Mouse (Mus musculus) kidney, postnatal 4 days (tissue): ENCODE results near the gene Mafg.

ENCODE experiments used
- DNase-seq, 2 experiments: peaks; one replicate each; pipeline ENCODE4 v3.0.0; 2021; ENCODE audit warnings: mixed read lengths in 2 of 2

The Mafg gene

DNA sequence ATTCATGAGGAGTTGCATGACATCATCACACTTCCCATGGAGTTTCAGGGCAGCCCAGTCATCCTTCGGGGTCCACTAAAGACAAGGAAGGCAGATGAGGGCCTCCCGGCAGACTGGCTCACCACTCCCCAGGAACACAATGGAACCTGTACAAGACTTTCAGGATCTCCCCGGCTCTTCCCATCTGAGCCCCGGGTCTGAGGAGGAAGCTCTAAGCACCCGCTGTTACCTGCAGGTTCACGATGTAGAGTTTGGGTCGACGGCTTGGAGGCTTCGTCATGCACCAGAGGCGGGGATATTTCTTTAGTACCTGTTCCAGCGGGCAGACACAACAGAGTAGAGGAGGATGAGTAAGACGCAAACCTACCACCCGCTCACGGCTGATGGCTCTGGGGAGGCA lies 13.2 kb downstream of the Mafg start:
- no peak for DNase-seq

DNA sequence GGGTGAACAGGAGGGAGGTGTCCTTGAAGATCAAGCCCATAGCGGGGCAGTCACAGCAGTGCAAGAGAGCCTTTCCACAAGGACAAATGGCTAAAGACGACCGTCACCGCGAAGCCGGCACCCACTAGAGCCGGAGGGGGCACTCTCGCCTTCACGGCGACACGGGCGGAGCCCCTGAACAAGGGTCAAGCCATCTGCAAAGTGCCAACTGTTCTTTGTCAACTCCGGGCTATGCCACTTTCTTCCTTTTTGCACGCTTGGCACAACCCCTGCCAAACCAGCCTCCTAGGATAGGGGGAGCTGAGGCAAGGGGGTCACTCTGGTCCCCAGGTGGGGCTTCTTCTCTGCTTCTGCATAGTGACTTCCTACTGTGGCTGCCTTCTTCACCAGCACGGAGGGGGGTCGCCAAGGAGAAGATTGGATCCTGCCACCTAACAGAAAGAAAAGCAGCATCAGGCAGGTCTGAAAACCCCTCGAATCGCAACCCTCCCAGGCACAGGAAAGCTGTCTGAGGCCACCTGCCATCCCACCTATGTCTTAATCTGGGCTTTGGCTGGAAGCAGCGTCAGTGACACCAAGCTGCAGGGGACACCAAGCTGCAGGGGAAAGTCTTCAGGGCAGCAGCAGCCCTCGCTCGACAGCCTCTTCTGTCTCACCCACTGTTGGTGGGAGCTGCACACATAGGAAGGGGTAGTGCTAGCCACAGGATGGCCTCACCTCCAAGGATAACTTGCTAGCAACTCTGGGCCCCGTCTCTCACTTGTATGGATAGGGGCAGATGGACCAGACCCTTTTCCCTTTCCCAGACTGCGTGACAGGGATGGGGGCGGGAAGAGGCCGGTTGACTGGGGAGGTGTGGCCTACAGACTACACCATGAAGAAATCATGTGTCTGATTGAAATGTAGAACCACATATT lies 14.5 kb downstream of the Mafg start:
- DNase-seq = no peak

DNA sequence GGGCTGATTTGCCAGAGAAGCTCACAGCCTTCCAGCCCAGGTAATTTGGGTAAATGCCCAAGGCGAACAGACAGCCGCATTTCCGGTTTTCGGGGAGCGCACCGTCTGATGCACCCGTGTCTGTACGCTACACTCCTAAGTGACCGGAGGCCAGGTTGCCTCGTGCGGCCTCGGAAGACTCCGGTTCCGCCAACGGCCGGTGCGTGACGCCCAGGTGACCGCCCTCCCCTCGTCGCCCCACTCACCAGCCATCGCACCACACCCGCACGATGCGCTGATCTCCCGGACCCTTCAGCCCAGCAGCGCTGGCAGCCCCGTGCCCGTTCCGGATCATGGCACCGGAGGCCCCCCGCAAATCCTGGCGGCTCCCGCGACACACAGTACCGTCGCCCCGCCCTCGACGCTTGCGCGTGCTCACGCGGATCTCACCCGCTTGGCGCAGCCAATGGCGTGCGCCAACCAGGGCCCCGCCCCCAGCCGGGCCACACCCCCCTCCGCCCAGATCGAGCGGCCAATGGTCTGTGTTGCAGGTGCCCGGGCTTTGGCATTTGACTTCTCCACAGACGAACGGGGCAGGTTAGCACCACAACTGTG lies 15.8 kb downstream of the Mafg start, which contains the start of gene Pcyt2:
Pcyt2 (minus strand) TSS at position 418 of the 594 bp plus-strand sequence.
- peak; percentile 94 to 96 for DNase-seq

DNA sequence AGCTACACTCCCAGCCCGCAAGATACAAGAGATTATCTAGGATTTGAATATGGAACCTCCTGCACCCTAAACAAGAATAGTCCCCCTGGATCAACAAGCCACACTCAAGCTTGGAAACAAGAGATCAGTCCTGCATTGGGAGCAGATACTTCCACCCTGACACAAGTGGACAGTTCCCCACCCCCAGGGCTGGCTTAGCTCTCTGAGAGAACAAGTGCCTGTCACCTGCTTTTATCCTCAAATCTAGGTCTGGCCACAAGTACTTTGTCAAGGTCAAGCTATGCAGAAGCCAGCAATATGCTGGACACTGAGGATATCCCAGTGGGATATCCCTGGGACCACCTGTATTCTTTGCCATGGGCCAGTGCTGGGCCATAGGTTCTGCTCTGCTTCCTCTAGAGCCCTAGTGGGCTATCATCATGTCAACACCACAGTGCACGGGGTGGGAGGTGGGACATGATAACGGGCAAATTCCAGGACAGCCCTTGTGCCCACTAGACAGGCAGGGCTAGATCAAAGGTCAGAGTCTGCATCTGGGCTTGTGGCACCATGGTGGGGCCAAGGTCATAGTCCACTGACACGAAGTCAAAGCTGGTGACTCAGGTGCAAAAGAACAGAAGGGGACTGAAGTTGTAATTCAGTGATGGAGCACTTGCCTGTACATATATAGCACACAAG lies 16.6 kb downstream of the Mafg start:
- peak in 1 of 2 experiments; percentile 37 for DNase-seq

DNA sequence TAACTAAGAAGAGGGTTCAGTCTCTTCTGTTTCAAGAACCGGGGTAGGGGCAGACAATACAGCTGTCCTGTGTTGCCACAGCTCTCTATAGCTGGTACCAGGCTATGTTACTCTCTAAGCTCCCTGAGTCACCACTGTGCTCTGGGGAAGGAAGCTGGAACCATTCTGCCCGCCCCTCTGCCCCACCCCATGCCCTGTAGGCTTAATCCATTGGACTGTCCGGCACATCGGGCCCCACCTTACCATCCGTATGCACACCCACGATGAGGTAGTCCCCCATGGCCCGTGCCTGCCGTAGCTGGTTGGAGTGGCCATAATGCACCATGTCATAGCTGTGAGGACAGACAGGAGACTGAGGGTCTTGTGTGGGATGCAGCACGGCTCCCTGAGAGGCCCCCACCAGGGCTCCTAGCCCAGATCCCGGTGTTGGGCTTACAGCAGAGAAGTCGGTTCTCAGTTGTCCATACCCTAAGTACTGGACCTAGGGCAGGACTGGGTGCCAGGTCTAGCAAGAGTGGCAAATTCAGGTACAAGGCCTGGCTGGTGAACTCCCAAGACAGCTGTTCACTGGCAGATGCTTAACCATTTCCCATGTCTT lies 17.7 kb downstream of the Mafg start:
- DNase-seq = no peak

DNA sequence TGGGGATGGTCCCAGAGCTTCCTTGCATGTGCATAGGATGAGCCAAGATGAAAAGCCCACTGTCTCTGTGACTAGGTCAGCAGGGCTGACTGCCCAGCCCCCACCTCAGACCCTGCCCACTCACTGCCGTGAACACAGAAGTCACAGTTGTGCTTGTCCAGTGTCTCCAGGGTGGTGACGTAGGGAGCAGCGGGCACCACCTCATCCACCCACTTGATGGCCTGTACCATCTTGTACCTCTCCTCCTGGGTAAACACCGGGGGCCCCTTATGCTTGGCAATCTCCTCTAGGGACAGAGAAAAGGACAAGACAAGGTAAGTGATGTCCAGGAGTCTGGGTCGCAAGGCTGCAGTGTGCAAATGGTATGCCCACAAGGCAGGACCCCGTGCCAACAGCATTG lies 18.2 kb downstream of the Mafg start:
- DNase-seq = no peak

DNA sequence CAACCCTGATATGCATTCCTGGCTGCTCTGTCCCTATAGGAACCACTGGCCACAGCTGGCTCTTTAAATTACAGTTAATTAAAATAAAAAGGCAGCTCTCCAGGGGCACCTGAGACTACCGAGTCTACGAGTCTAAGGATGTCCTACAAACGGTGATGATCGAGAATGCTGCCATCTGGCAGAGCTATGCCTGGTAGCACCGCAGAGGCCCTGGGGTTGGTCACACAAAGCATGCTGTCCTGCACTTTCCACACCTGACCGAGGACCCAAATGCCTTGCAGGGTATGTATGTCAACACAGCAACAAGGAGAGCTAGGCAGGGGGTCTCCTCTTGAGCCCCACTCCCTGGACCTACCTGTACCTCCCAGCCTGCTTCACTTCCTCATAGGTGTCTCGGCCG lies 19.4 kb downstream of the Mafg start:
- DNase-seq = no peak

DNA sequence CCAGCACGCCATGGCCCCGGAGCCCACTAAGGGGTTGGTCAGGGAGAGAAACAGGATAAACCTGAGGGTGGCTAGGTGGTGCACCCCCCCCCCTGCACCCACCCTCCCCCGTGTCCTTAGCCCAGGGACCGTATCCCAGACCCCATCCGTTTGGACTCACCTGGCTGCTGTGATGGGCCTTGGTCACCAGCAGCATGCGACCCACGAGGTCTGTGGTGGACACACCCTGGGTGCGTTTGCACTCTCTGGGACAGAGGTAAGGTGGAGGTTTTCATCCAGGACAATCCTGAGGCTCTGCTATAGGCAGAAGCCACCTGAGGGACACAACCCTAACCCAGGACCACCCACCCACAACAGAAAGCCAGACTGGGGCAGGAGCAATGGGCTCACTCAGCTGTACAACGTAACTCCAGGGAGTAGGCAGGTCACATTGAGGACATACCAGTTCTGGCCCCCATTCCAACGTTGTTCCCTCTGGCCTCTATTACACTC lies 19.9 kb downstream of the Mafg start:
- no peak for DNase-seq

DNA sequence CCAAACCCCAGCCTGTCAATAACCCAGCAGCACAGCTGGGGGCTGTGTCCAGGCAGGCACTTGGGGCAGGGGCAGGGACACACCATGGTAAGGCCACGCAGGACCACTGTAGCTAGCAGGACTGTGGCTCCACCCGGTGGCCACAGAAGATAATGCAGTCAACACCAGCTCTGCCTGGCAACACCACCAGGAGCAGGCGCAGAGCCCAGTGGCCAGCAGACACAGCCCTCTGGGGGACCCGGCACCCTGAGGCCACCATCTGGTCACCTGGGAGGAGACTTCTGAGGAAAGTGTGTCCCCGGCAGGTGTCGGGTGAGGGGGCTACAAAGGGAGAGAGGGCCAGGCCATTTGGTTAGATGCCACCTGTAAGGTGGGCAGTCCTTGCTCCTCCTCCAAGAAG lies 20.6 kb downstream of the Mafg start:
- DNase-seq = peak; percentile 86 to 89

DNA sequence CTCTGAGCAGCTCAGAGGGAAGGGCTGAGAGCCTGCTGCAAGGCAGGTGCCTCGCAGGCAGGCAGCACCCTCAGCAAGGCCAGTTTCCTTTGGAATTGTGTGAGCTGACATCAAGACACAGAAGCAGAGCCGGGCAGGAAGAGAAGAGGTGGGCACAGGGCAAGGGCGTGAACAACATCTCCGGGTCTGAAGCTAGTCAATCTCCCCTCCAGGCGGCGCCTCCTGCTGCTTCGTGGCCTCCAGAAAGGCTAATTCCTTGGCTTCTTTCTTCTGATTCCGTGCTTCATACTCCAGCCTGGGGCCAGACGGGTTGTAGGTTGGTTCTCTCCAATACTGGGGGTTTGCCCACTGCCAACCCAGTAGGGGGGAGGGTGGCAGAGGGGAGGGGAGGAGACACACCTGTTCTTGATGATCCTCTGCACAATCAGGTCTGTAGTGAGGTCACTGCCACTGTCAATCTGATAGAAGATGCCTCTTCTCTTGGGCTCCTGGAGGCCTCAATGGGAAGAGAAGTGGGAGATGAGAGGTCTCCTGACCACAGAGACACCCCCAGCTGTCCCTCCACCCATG lies 22.8 kb downstream of the Mafg start:
- no peak for DNase-seq

DNA sequence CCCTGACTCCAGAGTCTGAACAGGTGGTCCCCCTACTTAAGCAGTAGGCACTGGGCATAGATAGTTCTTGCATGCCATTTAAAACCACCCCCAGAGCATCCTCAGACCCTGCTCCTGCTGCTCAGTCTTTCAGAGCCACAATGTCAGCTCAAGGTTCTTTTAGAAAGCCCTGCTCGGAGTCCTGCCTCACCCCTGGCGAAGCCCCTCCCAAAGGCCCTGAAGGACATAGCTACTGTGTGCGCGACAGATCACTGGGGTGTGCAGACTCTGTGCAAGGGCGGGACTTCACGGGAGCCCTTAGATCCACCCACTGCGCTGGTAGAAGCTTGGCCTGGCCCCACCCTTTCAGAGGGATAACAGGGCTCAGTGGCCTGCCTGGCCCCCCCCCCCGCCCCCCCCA lies 24.1 kb downstream of the Mafg start:
- DNase-seq = peak; percentile 56 to 64

DNA sequence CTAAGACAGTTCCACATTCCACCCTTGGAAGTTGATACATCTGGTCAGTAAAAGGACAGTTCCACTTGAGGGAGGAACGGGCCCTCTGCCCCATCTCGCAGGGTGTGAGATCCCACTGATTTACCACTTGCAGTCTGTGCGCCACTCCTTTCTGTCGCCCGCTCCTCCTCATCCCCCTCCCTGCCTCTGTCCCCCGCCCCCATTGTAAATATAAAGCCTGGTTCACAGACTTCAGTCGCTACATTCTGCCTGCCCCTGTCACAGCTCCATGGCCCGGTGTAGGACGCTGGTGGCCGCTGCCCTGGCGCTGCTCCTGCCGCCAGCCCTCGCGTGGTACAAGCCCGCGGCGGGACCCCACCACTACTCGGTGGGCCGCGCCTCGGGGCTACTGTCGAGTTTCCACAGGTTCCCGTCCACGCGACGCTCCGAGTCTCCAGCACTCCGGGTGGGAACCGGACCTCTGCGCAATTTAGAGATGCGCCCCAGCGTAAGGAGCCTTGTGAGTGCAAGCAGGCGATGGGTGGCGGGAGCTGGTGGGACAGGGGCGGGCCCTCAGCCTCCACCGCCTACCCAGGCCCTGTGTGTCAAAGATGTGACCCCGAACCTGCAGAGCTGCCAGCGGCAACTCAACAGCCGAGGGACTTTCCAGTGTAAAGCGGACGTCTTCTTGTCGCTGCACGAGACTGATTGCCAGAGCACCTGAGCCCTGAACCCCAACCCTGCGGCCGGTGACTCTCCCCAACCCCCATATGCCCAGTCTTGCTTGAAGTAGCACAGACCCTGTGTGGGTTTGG lies 25.0 kb downstream of the Mafg start, which contains the start of gene Npb:
Npb (plus strand) TSS at position 237 of the 794 bp plus-strand sequence.
- DNase-seq = peak in 1 of 2 experiments; percentile 45

DNA sequence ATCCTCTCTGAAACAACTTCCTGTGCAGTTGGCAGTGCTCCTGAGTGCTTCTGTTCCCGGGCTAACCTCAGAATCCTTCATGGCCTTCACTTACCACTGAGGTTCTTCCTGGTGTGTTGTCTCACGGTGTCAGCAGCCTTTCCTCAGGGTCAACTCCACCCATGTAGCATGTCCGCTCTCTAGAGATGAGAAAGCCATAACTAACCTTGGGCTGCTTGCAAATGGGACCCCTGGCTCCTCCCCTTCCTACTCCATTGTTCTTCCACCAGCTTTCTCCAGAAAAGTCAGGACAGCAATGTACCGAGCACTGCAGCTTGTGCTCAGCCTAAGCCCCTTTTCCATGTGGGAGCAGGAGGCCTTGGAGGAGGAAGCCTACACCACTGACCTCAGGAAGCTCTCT lies 26.6 kb downstream of the Mafg start:
- DNase-seq = no peak

DNA sequence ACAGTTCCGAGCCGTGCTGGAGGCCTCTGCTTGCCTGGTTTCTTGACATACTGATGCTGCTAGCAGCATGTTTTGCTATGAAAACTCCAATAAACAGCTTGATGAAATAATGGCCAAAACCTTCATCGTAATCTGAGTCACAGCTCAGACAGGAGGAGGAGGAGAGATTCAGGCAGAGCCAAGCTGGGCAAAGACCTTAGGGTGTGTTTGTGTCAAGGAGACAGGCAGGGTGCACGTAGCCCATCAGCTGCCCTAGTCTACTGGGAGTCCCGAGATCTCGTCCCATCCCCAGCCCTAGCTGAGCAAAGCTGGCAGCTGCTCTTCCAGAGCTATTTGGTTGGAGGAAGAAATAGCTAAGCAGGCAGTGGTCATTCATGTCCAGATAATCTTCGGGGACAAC lies 27.7 kb downstream of the Mafg start:
- DNase-seq = no peak

DNA sequence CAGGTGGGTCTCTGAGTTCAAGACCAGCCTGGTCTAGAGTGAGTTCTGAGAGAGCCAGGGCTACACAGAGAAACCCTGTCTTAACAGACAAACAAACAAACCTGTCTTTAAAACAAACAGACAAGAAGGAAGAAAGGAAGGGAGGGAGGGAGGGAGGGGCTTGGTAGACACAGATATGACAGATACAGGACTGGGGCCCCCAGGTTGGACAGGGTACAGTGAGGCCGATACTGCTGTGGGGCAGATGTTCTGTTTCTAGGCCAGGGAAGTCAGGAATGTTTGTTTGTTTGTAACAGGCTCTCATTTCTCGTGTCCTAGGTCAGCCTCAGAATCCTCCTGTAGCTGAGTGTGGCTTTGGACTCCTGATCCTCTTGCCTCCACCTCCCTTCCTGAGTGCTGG lies 29.9 kb downstream of the Mafg start:
- no peak for DNase-seq

DNA sequence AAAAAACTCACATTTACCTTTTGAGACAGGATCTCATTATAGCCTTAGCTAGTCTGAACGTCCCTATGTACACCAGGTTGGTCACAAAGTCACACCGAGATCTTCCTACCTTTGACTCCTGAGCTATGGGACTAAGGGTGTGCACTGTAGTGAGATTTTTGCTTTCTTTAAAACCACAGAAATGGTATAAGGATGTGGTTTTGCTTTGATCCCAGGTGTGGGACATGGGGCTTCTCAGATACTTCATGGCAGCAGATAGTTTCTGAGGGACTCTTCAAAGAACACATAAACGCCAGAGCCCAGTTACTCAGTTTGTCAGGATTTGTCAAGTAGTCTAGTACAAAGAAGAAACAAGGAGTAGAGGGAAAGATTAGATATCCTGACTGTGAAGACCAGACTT lies 32.7 kb downstream of the Mafg start:
- DNase-seq = no peak

DNA sequence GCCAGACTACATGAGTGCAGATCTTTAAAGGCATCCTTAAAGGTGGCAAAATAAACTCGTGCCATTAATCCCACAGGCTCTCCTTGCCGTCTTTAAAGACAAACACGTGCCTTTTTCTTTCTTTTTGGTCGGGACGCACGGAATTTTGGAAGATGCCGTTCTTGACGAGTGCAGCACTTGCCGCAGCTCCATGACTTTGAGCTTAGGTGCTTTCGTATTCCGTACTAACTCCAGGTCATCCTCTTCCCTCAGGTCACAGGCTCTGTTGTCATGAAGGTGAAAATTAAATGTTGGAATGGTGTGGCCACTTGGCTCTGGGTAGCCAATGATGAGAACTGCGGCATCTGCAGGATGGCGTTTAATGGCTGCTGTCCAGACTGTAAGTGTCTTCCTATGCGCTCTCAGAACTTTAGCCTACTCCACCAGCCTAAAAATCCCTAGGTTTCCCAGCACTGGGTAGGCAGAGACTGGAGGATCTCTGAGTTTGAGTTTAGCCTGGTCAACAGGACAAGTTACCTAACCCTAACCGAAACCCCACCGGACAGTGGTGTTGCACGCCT lies 34.3 kb downstream of the Mafg start:
- no peak for DNase-seq

DNA sequence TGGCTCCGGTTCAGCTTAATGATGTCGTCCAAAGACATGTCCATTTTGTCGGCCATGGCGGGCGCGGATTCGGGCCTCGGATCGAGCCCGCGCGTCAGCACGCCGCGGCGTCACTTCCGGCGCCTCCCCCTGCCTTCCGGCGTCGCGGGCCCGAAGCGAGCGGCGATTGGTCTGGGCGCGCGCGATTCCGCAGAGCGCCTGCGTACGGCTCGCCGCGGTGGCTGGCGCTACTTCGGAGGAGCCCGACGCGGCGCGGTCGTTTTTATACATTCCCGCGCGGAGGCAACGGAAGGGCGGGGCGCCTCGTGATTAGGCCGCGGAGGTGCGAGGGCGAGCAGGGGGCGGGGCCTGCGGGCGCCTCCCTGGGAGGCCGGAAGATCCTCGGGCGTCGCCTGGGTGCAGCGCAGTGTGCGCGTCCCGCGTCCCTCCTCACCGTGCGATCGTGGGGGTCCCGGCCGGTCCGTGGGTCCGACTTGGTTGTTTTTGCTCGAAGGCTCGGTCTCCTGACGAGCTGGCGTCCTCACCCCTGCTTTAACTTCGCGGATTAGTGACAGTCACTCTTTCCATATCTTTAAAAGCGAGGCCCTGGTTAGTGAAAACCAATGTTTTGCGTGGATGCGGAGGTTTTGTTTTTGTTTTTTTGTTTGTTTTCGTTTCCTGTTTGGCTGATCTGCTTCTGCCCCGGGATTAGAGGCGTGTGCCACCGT lies 35.0 kb downstream of the Mafg start, which contains the start of the genes Alyref and Anapc11:
Alyref (minus strand) TSS at position 83 of the 707 bp plus-strand sequence.
Anapc11 (plus strand) TSS at position 139 of the 707 bp plus-strand sequence.
- DNase-seq = peak; percentile 96 to 97

DNA sequence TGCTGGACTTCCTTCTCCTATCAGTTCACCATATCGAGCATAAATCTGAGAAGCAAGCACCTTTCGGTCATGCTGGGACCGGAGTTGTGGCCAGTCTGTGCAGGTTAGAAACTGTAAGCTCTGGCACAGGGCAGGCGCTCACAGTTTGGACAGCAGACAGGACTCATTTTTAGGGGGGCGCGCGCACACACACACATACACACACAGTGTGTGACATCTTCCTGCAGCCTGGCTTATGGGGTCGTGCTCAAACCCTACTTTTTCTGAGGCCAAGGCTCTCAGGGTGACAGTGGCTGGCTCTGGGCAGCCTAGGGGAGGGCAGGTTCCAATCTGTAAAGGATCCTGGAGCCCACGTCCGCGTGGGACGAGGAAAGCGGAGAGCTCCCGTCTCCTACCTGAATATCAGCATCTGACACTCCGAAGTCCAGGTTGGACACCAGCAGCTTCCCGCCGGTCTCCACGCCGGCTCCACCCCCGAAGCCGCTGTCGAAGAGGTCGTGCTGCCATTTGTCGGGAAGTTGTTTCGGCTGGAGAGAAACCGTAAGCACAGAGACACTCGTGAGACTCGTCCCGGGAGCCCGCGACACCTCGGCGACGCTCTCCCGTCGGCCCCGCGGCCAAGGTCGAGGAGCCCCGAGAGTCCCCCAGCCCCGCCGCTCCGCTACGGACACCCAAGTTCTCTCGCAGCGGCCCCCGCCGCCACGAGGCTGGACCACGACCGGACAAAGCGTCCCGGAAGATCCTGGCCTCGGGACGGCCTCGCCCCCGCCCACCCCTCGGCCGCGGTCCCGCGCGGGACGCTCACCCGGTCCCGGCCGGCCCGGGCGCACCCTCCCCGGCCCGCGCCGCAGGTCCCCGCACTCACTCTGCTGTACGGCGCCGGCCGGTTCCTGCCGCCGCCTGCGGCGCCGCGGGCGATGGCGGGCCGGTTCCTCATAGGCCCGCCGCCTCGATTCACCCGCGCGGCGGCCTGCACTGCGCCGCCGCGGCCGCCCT lies 35.9 kb downstream of the Mafg start:
- peak; percentile 45 to 65 for DNase-seq
